Mouse (Mus musculus) adrenal gland, adult (tissue): Measurements from ENCODE around the gene Tmem107.

Source experiments
- DNase-seq, 2 experiments: peaks; one replicate each; pipeline ENCODE4 v3.0.0; 2022 to 2023; ENCODE audit warnings: low spot score in 1 of 2; ENCODE audit not compliant: inconsistent age in 2 of 2

Tmem107 gene

GRCm38 (mm10) chr11:69091566-69092385 lies 21.2 kb downstream of the Tmem107 start:
- peak; percentile 30 to 54 for DNase-seq

GRCm38 (mm10) chr11:69092386-69092751 lies 21.8 kb downstream of the Tmem107 start:
- peak; percentile 89 to 97 for DNase-seq

GRCm38 (mm10) chr11:69092871-69093270 lies 22.3 kb downstream of the Tmem107 start:
- DNase-seq = peak in 1 of 2 experiments; percentile 15

- DNase-seq = peak; percentile 29 to 68
Measured at GRCm38 (mm10) chr11:69093856-69094255, 23.2 kb downstream of the Tmem107 start.

GRCm38 (mm10) chr11:69094697-69095429 lies 24.3 kb downstream of the Tmem107 start, which contains the start of gene Per1:
TSS of gene Per1 (plus strand) at chr11:69095217.
- peak; percentile 100 for DNase-seq

- DNase-seq = peak; percentile 63 to 88
Measured at GRCm38 (mm10) chr11:69095511-69096231, 25.1 kb downstream of the Tmem107 start.

GRCm38 (mm10) chr11:69096360-69096986 lies 25.9 kb downstream of the Tmem107 start:
- no peak for DNase-seq

GRCm38 (mm10) chr11:69096987-69097900 lies 26.6 kb downstream of the Tmem107 start:
- DNase-seq = peak; percentile 100

- peak in 1 of 2 experiments; percentile 50 for DNase-seq
Measured at GRCm38 (mm10) chr11:69098039-69098761, 27.6 kb downstream of the Tmem107 start.

- peak; percentile 99 to 100 for DNase-seq
Measured at GRCm38 (mm10) chr11:69098762-69099091, 28.1 kb downstream of the Tmem107 start.

GRCm38 (mm10) chr11:69099177-69099914 lies 28.7 kb downstream of the Tmem107 start:
- peak; percentile 91 to 92 for DNase-seq

GRCm38 (mm10) chr11:69099915-69100345 lies 29.3 kb downstream of the Tmem107 start:
- peak; percentile 97 to 98 for DNase-seq

- DNase-seq = peak in 1 of 2 experiments; percentile 57
Measured at GRCm38 (mm10) chr11:69100639-69101360, 30.2 kb downstream of the Tmem107 start.

- DNase-seq = peak; percentile 34 to 74
Measured at GRCm38 (mm10) chr11:69101604-69102402, 31.2 kb downstream of the Tmem107 start.

GRCm38 (mm10) chr11:69102403-69102725 lies 31.8 kb downstream of the Tmem107 start:
- peak; percentile 86 to 90 for DNase-seq

GRCm38 (mm10) chr11:69103121-69103520 lies 32.5 kb downstream of the Tmem107 start:
- peak in 1 of 2 experiments; percentile 40 for DNase-seq
